Mouse (Mus musculus) kidney, adult 2 months (tissue): ENCODE data around the gene Dmrtb1. TPM values are rescaled to one million over a fixed set of nuclear protein-coding genes. Genes with fewer than 3 reads are reported as not detected.

Experiments used
- DNase-seq: peaks from one replicate; pipeline ENCODE4 v3.0.0; 2021
- H3K27ac ChIP-seq: fragments of 200-500 bp; 2 replicates; pipeline ENCODE4 v1.5.1; 2012; ENCODE audit warnings: low read depth, low read length, control low read depth, inconsistent platforms; ENCODE audit not compliant: insufficient read depth
- H3K27me3 ChIP-seq: fragments of 200-500 bp; replicated peaks from 2 replicates; pipeline ENCODE4 v1.6.1; 2012; ENCODE audit warnings: mild to moderate bottlenecking, moderate library complexity, low read length, inconsistent platforms; ENCODE audit not compliant: control insufficient read depth, insufficient read depth
- H3K36me3 ChIP-seq: fragments of 200-500 bp; 2 replicates; pipeline ENCODE4 v1.6.1; 2012; ENCODE audit warnings: mild to moderate bottlenecking, moderate library complexity, low read length, inconsistent platforms; ENCODE audit not compliant: control insufficient read depth, insufficient read depth
- H3K4me1 ChIP-seq: fragments of 200-500 bp; 2 replicates; pipeline ENCODE4 v1.6.1; 2011; ENCODE audit warnings: low read length; ENCODE audit not compliant: control insufficient read depth, insufficient read depth
- H3K4me3 ChIP-seq: fragments of 200-500 bp; 2 replicates; pipeline ENCODE4 v1.5.1; 2011; ENCODE audit warnings: mild to moderate bottlenecking, low read depth, low read length, control low read depth; ENCODE audit not compliant: insufficient read depth
- CTCF ChIP-seq: fragments of 200-500 bp; conservative IDR thresholded peaks from 2 replicates; pipeline ENCODE4 v1.5.1; 2011; ENCODE audit warnings: low read depth, mild to moderate bottlenecking, control low read depth, low read length, moderate library complexity, mixed read lengths; ENCODE audit not compliant: insufficient read depth, insufficient read length
- POLR2A ChIP-seq: fragments of 200-500 bp; IDR thresholded peaks from one replicate; pipeline ENCODE4 v1.6.1; 2011; ENCODE audit warnings: low read depth, low read length, control low read depth
- WGBS: fragments of 180-500 bp; shearing (Covaris S2); methylation state at CpG from one replicate; pipeline ENCODE4 v1.1.7; 2018; 5-methylcytosine and 5-hydroxymethylcytosine counted together
- polyA plus RNA-seq: library from polyadenylated mRNA; depleted of rRNA; stranded (reverse); fragments of >200 nt; gene quantifications from 2 replicates; pipeline ENCODE4 v1.2.3, GENCODE M21; 2012; rRNA removed

Gene Dmrtb1
- 0.11 and 0.20 TPM in 2 replicates for polyA plus RNA-seq

GRCm38 (mm10) chr4:107684130-107684529, at the start of gene Dmrtb1:
Gene Dmrtb1, minus strand, starts transcription at chr4:107684230.
- no peaks in the 10 kb centered on the region for H3K4me1 ChIP-seq
- no peak within 1 kb of the TSS for H3K27ac ChIP-seq
- no peak for DNase-seq
- no peaks in the 10 kb centered on the region for H3K27me3 ChIP-seq
- TF ChIP-seq POLR2A (no peak), CTCF (no peak)
- H3K4me3 ChIP-seq = no peak within 1 kb of the TSS
- no peaks in the 10 kb centered on the region for H3K36me3 ChIP-seq
- 92% methylated on average over 14 of the region's 14 CpGs for WGBS

GRCm38 (mm10) chr4:107733603-107734002, 49.6 kb upstream of the Dmrtb1 start:
- TF ChIP-seq CTCF = no peak
- no peak for TF ChIP-seq POLR2A
- no peak for DNase-seq
- no peaks in the 10 kb centered on the region for H3K36me3 ChIP-seq
- no peaks in the 10 kb centered on the region for H3K4me1 ChIP-seq
- H3K27ac ChIP-seq = no peak overlapping the region
- H3K4me3 ChIP-seq = no peak overlapping the region
- H3K27me3 ChIP-seq = no peaks in the 10 kb centered on the region
- 38% methylated on average over 3 of the region's 3 CpGs for WGBS

- Histone ChIP-seq H3K36me3 (no peaks in the 10 kb centered on the region), H3K27me3 (no peaks in the 10 kb centered on the region), H3K4me1 (no peaks in the 10 kb centered on the region), H3K4me3 (no peak overlapping the region), H3K27ac (no peak overlapping the region)
- WGBS = 45% methylated on average over 4 of the region's 4 CpGs
- no peak for DNase-seq
- TF ChIP-seq CTCF = no peak
- no peak for TF ChIP-seq POLR2A
Observed at GRCm38 (mm10) chr4:107732624-107733023, 48.6 kb upstream of the Dmrtb1 start.

- H3K4me3 ChIP-seq = no peak overlapping the region
- TF ChIP-seq POLR2A (no peak), CTCF (no peak)
- WGBS = 49% methylated on average over 4 of the region's 4 CpGs
- no peaks in the 10 kb centered on the region for H3K36me3 ChIP-seq
- no peak overlapping the region for H3K27ac ChIP-seq
- H3K4me1 ChIP-seq = no peaks in the 10 kb centered on the region
- DNase-seq = no peak
- H3K27me3 ChIP-seq = no peaks in the 10 kb centered on the region
Observed at GRCm38 (mm10) chr4:107732182-107732581, 48.2 kb upstream of the Dmrtb1 start.

- Histone ChIP-seq H3K36me3 (no peaks in the 10 kb centered on the region), H3K4me1 (no peaks in the 10 kb centered on the region), H3K4me3 (no peak overlapping the region), H3K27me3 (no peaks in the 10 kb centered on the region), H3K27ac (no peak overlapping the region)
- no peak for DNase-seq
- TF ChIP-seq POLR2A = no peak
- TF ChIP-seq CTCF = no peak
- 68% methylated on average over 8 of the region's 8 CpGs for WGBS
Observed at GRCm38 (mm10) chr4:107731088-107731465, 47.0 kb upstream of the Dmrtb1 start.

- WGBS = 80% methylated on average over 15 of the region's 15 CpGs
- no peaks in the 10 kb centered on the region for H3K36me3 ChIP-seq
- no peak overlapping the region for H3K27ac ChIP-seq
- DNase-seq = no peak
- no peak overlapping the region for H3K4me3 ChIP-seq
- TF ChIP-seq CTCF = no peak
- no peak for TF ChIP-seq POLR2A
- no peaks in the 10 kb centered on the region for H3K4me1 ChIP-seq
- no peaks in the 10 kb centered on the region for H3K27me3 ChIP-seq
Observed at GRCm38 (mm10) chr4:107730391-107731087, 46.5 kb upstream of the Dmrtb1 start.

GRCm38 (mm10) chr4:107725432-107725831, 41.4 kb upstream of the Dmrtb1 start:
- DNase-seq = no peak
- H3K27ac ChIP-seq = no peak overlapping the region
- H3K27me3 ChIP-seq = no peaks in the 10 kb centered on the region
- H3K4me3 ChIP-seq = no peak overlapping the region
- TF ChIP-seq CTCF (no peak), POLR2A (no peak)
- H3K4me1 ChIP-seq = no peaks in the 10 kb centered on the region
- 46% methylated on average over 9 of the region's 9 CpGs for WGBS
- no peaks in the 10 kb centered on the region for H3K36me3 ChIP-seq
